Mouse (Mus musculus): Measurements from ENCODE around the gene Gnpat.

Gene Gnpat

DNA sequence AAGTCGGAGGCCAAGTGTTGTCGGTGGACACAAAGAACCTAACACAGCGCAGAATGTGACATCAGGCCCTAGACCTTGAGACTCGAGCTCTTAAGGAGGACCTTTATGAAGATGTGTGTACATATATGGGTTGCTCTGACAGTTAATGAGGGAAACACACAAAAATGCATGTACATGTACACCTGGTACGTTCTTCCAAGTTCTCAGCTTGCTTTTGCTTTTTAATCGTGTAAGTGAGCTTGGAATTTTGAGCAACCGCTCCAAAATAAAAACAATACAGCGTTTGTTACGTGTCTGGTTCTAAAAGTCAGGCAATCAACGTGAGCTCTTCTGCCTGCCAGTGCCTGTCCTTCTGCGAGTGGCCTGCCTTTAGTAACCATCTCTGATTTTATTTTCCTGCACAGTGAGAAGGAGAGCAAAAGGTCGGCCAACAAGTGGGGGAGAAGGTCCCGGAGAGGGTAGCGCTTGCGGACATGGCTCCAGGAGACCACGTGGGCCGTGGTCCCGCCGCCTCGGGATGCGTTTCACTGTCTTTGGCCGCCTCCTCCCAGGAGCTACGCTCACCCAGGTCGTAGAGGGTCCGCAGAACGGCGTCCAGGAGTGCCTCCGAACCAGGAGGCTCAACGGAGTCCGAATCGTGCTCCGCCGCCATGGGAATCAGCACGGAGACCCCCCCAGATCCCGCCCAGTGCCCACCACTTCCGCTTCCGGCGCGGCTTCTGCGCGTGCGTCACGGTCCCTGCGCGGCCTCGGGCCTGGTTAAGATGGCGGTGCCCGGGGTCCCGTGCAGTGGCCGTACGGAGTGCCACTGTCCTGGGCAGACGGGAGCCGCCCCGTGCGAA is at the start of gene Gnpat, which contains the start of gene 2810004N23Rik:
Gnpat (plus strand) TSS at position 713 of the 842 bp plus-strand sequence.
2810004N23Rik (minus strand) TSS at position 800 of the 842 bp plus-strand sequence.
- Histone ChIP-seq H3K36me3 (ENCODE audit: control insufficient read depth, insufficient read depth, low read length, poor library complexity, severe bottlenecking) (peaks cover 2% of the 10 kb centered on the region), H3K27me3 (ENCODE audit: control insufficient read depth, insufficient read depth, low read length, poor library complexity, severe bottlenecking) (no peaks in the 10 kb centered on the region)
- peak; percentile 90 for DNase-seq (ENCODE audit: low read depth, low spot score)

GRCm38 (mm10) chr8:124813326-124813725 is 49.5 kb upstream of the Gnpat start:
- H3K27me3 ChIP-seq (ENCODE audit: control insufficient read depth, insufficient read depth, low read length, poor library complexity, severe bottlenecking) = no peaks in the 10 kb centered on the region
- H3K36me3 ChIP-seq (ENCODE audit: control insufficient read depth, insufficient read depth, low read length, poor library complexity, severe bottlenecking) = no peaks in the 10 kb centered on the region
- no peak for DNase-seq (ENCODE audit: low read depth, low spot score)

GRCm38 (mm10) chr8:124815870-124816269 is 47.0 kb upstream of the Gnpat start:
- DNase-seq (ENCODE audit: low read depth, low spot score) = no peak
- Histone ChIP-seq H3K36me3 (ENCODE audit: control insufficient read depth, insufficient read depth, low read length, poor library complexity, severe bottlenecking) (no peaks in the 10 kb centered on the region), H3K27me3 (ENCODE audit: control insufficient read depth, insufficient read depth, low read length, poor library complexity, severe bottlenecking) (no peaks in the 10 kb centered on the region)

GRCm38 (mm10) chr8:124816866-124817265 is 46.0 kb upstream of the Gnpat start:
- Histone ChIP-seq H3K36me3 (ENCODE audit: control insufficient read depth, insufficient read depth, low read length, poor library complexity, severe bottlenecking) (no peaks in the 10 kb centered on the region), H3K27me3 (ENCODE audit: control insufficient read depth, insufficient read depth, low read length, poor library complexity, severe bottlenecking) (no peaks in the 10 kb centered on the region)
- DNase-seq (ENCODE audit: low read depth, low spot score) = no peak

DNA sequence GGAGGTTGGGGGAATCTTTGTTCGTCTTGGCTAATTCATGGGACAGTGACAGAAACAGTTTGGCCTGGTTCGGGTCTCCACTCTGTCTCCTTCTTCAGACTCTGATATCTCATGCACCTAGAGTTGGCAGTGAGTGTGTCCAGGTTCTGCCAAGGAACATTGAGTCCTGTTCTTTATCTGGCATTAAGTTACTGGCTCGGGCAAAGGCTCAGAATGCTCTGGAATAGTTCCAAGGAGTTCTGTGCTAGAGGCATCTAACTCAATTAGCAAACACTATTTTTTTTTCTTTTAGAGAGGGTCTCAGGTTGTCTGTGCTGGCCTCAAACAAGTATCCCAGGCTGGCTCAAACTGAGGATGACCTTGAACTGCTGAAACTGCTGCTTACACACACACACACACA is 45.5 kb upstream of the Gnpat start:
- no peak for DNase-seq (ENCODE audit: low read depth, low spot score)
- no peaks in the 10 kb centered on the region for H3K27me3 ChIP-seq (ENCODE audit: control insufficient read depth, insufficient read depth, low read length, poor library complexity, severe bottlenecking)
- H3K36me3 ChIP-seq (ENCODE audit: control insufficient read depth, insufficient read depth, low read length, poor library complexity, severe bottlenecking) = no peaks in the 10 kb centered on the region

DNA sequence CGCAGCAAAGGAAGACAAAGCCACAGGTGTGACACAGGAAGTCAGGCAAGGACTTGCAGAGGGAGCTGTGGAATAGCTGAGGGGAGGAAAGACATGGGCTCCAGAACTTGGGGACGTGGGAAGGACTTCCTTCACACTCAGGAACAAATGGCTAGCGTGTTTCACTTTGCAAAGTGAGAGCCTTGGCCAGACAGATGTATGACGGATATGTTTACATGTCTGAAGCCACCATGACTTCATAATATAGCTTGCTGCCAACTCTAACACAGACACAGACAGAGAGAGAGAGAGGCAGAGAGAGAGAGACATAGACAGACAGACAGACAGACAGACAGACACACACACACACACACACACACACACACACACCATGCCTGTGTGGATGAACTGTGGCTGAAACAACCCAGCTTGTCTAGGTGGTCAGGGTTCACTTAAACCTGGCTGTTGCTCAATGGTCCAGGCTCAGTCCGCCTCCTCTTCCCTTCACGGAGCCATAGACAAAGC is 43.2 kb upstream of the Gnpat start:
- Histone ChIP-seq H3K36me3 (ENCODE audit: control insufficient read depth, insufficient read depth, low read length, poor library complexity, severe bottlenecking) (no peaks in the 10 kb centered on the region), H3K27me3 (ENCODE audit: control insufficient read depth, insufficient read depth, low read length, poor library complexity, severe bottlenecking) (no peaks in the 10 kb centered on the region)
- no peak for DNase-seq (ENCODE audit: low read depth, low spot score)

DNA sequence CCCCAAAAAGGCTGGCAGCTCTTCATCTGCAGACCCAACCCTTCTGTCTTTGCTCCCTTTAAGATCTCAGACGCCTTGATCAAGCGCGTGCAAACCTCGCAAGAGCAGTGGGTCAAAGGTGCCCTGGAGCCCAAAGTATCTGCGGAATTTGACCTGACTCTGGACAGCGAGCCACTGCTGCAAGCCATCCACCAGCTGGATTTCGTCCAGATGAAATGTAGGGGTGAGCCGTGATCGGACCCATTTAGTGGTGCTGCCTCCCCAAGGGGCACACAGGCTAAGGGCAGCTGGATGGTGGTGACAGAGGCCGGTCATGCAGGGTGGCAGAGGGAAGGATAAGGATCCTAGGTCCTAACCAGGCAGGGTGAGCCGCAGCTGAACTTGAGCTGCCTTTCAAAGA is 42.7 kb upstream of the Gnpat start:
- Histone ChIP-seq H3K27me3 (ENCODE audit: control insufficient read depth, insufficient read depth, low read length, poor library complexity, severe bottlenecking) (no peaks in the 10 kb centered on the region), H3K36me3 (ENCODE audit: control insufficient read depth, insufficient read depth, low read length, poor library complexity, severe bottlenecking) (no peaks in the 10 kb centered on the region)
- no peak for DNase-seq (ENCODE audit: low read depth, low spot score)

DNA sequence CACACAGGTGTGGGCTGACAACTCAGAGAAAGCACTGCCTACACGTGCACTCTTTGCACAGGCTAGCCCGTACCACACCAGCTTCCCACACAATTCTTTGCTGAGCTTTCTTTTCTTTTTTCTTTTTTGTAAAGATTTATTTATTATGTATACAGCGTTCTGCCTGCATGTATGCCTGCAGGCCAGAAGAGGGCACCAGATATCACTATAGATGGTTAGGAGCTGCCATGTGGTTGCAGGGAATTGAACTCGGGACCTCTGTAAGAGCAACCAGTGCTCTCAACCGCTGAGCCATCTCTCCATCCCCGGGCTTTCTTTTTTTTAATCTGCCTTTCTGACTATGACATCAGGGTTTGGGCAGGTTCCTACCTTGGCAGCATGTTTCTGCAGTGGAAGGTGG is 39.3 kb upstream of the Gnpat start:
- Histone ChIP-seq H3K36me3 (ENCODE audit: control insufficient read depth, insufficient read depth, low read length, poor library complexity, severe bottlenecking) (no peaks in the 10 kb centered on the region), H3K27me3 (ENCODE audit: control insufficient read depth, insufficient read depth, low read length, poor library complexity, severe bottlenecking) (no peaks in the 10 kb centered on the region)
- no peak for DNase-seq (ENCODE audit: low read depth, low spot score)

- H3K27me3 ChIP-seq (ENCODE audit: control insufficient read depth, insufficient read depth, low read length, poor library complexity, severe bottlenecking) = no peaks in the 10 kb centered on the region
- no peaks in the 10 kb centered on the region for H3K36me3 ChIP-seq (ENCODE audit: control insufficient read depth, insufficient read depth, low read length, poor library complexity, severe bottlenecking)
- no peak for DNase-seq (ENCODE audit: low read depth, low spot score)
Measured at GRCm38 (mm10) chr8:124826658-124827057, 36.2 kb upstream of the Gnpat start.

DNA sequence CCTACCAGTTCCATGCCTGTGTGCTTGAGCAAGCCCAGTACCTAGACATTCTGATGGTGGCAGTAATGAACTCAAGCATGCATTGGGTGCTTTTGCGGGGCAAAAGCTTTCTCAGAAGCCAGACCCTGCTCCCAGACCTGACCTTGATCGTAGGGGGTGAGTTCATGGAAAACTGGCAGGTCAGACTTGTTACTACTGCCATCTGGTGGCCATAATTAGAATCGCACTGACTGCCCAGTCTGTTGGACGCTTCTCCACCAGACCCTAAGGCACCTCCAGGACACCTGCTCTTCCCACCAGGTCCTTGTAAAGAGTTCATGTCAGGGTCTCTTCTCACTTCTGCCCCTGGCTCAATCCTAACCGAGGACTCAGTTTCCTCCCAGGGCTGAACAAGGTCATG is 35.4 kb upstream of the Gnpat start:
- no peaks in the 10 kb centered on the region for H3K36me3 ChIP-seq (ENCODE audit: control insufficient read depth, insufficient read depth, low read length, poor library complexity, severe bottlenecking)
- peak; percentile 69 for DNase-seq (ENCODE audit: low read depth, low spot score)
- no peaks in the 10 kb centered on the region for H3K27me3 ChIP-seq (ENCODE audit: control insufficient read depth, insufficient read depth, low read length, poor library complexity, severe bottlenecking)

DNA sequence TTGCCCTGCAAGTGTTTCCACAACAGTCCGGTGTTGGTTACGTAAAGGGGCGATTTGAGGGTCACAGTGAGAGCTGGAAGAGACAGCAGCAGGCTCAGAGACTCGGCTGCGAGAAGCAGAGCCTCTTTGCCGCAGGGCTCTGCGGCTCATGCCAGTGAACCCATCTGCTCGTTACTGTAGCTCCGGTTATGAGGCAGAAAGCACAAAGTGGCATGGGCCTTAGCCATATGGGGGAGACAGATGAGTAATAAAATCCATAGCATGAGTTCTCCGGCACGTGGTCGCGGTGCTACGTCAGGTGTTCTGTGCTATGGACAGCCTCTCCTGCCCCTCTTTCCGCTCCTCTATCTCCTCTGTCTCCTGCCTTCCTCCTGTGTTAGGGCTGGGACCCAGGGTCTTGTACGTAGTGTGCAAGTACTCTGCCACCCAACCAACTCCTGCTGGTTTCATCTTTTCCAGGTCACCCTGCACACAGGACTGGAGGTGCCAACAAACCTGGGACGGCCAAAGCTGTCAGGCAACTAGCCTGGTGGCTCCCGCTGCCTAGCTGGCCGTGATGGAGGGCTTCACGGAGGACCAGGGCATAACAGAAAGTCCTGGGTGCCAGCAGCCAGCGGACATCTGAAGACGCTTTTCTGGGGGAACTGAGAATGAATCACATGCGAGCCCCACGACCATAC is 34.1 kb upstream of the Gnpat start:
- no peaks in the 10 kb centered on the region for H3K27me3 ChIP-seq (ENCODE audit: control insufficient read depth, insufficient read depth, low read length, poor library complexity, severe bottlenecking)
- DNase-seq (ENCODE audit: low read depth, low spot score) = no peak
- H3K36me3 ChIP-seq (ENCODE audit: control insufficient read depth, insufficient read depth, low read length, poor library complexity, severe bottlenecking) = no peaks in the 10 kb centered on the region

DNA sequence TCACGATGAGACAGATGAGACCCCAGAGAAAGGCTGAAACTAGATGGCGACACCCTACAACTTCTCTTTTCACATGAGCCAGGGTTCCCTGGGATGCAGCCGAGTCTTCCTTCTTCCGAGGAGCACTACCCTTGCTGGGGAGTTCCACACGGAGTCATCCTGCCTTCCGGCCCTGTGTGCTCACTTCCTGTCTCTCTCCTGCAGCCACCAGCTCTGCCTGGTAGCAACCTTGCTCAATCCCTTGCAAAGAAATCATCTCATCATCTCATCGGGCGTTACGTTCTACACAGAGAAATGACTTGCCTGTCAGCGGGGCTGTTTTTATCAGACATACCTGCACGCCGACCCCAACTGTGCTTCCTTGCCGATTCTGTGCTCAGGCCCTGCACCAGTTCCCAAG is 32.8 kb upstream of the Gnpat start:
- no peaks in the 10 kb centered on the region for H3K27me3 ChIP-seq (ENCODE audit: control insufficient read depth, insufficient read depth, low read length, poor library complexity, severe bottlenecking)
- H3K36me3 ChIP-seq (ENCODE audit: control insufficient read depth, insufficient read depth, low read length, poor library complexity, severe bottlenecking) = no peaks in the 10 kb centered on the region
- DNase-seq (ENCODE audit: low read depth, low spot score) = no peak

GRCm38 (mm10) chr8:124831531-124831930 is 31.3 kb upstream of the Gnpat start:
- H3K36me3 ChIP-seq (ENCODE audit: control insufficient read depth, insufficient read depth, low read length, poor library complexity, severe bottlenecking) = no peaks in the 10 kb centered on the region
- no peaks in the 10 kb centered on the region for H3K27me3 ChIP-seq (ENCODE audit: control insufficient read depth, insufficient read depth, low read length, poor library complexity, severe bottlenecking)
- no peak for DNase-seq (ENCODE audit: low read depth, low spot score)

DNA sequence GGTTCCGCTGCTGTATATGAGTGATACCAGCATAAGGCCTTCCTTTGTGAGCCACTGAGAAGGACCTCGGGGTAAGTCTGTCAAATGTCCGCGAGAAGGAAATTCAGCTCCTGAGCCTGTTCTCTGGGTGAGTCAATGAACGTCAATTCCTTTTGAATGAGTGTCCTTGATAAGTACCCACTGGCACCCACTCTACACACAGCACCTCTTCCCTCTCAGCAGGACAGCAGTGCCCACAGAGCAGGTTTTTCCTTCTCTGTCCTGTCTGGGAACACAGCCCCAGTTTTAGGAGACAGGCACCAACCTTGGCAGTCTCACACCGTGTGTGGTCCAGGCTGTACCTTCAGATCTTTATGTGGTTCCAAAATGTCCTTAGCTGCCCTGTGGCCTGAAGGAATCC is 30.9 kb upstream of the Gnpat start:
- Histone ChIP-seq H3K36me3 (ENCODE audit: control insufficient read depth, insufficient read depth, low read length, poor library complexity, severe bottlenecking) (no peaks in the 10 kb centered on the region), H3K27me3 (ENCODE audit: control insufficient read depth, insufficient read depth, low read length, poor library complexity, severe bottlenecking) (no peaks in the 10 kb centered on the region)
- no peak for DNase-seq (ENCODE audit: low read depth, low spot score)

DNA sequence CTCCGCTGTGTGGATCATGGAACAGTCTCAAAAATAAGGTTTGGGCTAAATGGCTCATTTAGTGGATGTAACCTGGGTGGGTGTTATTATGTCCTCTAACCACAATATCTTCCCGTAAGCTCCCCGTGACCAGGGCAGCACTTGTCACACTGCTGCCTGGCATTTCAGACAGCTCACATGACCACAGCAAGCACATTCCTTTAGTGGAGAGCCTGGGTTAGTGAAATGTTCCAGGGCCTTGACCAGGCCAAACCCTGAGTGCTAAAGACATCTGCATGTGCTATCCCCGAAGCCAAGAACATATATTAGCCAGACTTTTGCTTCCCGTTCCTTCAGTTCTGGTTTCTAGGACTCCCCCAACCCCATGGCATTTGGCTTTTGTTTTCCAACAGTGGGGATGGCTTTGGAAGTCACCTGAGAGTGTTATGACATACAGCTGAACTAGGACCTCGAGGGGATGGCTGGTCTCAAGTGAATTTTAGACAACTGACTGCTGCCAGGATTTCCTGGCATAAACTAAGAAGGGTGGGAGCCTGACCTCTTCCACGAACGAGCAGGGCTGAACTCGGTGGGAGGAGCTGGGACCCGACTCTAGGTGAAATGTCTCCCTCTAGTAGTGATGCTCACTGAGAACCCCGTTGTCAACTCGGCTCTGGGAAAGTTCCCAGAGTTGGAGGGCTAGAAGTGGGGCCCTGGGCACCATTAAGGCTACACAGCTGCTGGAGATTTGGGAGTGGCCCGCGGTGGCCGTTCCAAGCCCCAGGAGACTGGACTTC is 29.2 kb upstream of the Gnpat start:
- no peak for DNase-seq (ENCODE audit: low read depth, low spot score)
- H3K36me3 ChIP-seq (ENCODE audit: control insufficient read depth, insufficient read depth, low read length, poor library complexity, severe bottlenecking) = no peaks in the 10 kb centered on the region
- H3K27me3 ChIP-seq (ENCODE audit: control insufficient read depth, insufficient read depth, low read length, poor library complexity, severe bottlenecking) = no peaks in the 10 kb centered on the region
